Mouse (Mus musculus): ENCODE results near the gene Slc22a19. TPM values are rescaled to one million over a fixed set of nuclear protein-coding genes. Genes with fewer than 3 reads are reported as not detected.
A peak's percentile ranks its signal among the peaks of the same experiment; 100 is the strongest.

Slc22a19 gene
- polyA plus RNA-seq, 1 experiment from 2014 or later, result 80.5 TPM

DNA sequence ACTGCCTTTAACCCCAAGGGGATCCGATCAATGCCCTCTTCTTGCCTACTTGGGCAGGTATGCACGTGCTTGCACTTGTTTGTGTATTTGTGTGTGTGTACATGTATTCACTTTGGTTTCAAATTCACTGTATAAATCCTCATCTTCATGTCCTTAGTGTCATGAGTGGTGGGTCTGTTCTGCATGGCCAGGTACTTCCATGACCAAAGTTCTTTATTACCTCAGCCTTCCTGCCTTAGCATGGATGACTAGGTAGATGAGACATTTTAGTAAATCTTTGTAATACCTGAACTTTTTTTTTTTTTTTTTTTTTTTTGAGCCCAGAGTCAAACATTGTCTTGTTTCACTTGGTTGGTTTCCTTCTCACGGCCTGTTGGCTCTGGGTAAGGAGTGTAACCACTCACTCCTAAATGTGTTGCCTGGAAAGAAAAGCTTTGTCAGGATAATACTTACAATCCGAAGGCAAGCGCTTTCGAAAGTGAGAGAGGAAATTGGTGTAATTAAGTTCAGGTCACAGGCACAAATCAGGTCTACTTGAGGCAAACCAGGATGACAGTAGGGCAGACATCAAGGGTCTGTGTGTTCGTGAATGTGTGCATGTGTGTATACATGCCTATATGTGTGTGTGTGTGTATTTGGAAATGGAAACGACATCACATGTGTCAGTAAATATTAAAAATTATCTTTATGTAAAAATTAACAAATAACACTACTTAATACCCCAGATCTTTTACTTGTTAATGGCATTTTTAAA is 62.0 kb downstream of the Slc22a19 start:
- Histone ChIP-seq H3K4me2 (ENCODE audit: low read length) (no peak overlapping the region), H3K4me1 (replicated peaks; ENCODE audit: insufficient read depth, low read length) (no peaks in the 10 kb centered on the region), H3K4me3 (replicated peaks; ENCODE audit: low read depth, low read length) (no peak overlapping the region), H3K9me3 (replicated peaks; ENCODE audit: low read length) (no peaks in the 10 kb centered on the region), H3K36me3 (ENCODE audit: insufficient read depth, low read length) (no peaks in the 10 kb centered on the region), H3K27me3 (ENCODE audit: insufficient read depth, low read length) (no peaks in the 10 kb centered on the region), H3K9ac (ENCODE audit: low read depth, low read length) (no peak overlapping the region), H3K27ac (0 out of 2 replicates have a peak overlapping the region, but pooled peaks have one; percentile 21)
- ATAC-seq (replicated peaks; ENCODE audit: low FRiP score, low read depth) (peak; percentile 70), DNase-seq (ENCODE audit: low spot score) (peak; percentile 52)
- WGBS, result 46% methylated on average over 8 of the region's 8 CpGs
- no peak for TF ChIP-seq CTCF (IDR thresholded peaks at IDR 0.05; ENCODE audit: low read depth)

DNA sequence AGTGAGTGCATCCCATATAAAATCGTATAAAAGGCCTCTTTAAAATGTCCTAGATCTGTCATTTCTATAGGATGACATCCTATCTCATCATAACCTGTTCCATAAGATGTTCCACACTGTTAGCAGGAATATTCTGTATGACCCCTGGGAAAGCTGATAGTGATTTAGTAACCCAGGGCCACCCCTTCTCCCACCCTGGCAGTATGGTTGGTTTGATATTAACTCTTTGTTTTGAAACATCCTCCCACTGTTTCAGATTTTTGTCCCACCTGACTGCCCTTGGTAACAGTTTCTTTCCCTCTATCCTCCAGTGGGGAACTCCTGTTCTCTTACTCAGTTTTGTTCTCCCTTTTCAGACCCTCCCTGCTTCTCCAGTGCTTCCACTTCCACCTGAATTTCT is 77.3 kb downstream of the Slc22a19 start:
- no peak overlapping the region for H3K27ac ChIP-seq
- WGBS, result 67% methylated on average over 1 of the region's 1 CpGs
- H3K27me3 ChIP-seq (ENCODE audit: insufficient read depth, low read length), result no peaks in the 10 kb centered on the region
- no peak overlapping the region for H3K4me2 ChIP-seq (ENCODE audit: low read length)
- H3K36me3 ChIP-seq (ENCODE audit: insufficient read depth, low read length), result no peaks in the 10 kb centered on the region
- no peak for TF ChIP-seq CTCF (IDR thresholded peaks at IDR 0.05; ENCODE audit: low read depth)
- no peak overlapping the region for H3K9ac ChIP-seq (ENCODE audit: low read depth, low read length)
- no peaks in the 10 kb centered on the region for H3K4me1 ChIP-seq (replicated peaks; ENCODE audit: insufficient read depth, low read length)
- H3K4me3 ChIP-seq (replicated peaks; ENCODE audit: low read depth, low read length), result no peak overlapping the region
- peak; percentile 16 for DNase-seq (ENCODE audit: low spot score)
- 0 out of 2 replicates have a peak, but pooled peaks have one; percentile 25 for ATAC-seq (replicated peaks; ENCODE audit: low FRiP score, low read depth)
- no peaks in the 10 kb centered on the region for H3K9me3 ChIP-seq (replicated peaks; ENCODE audit: low read length)

DNA sequence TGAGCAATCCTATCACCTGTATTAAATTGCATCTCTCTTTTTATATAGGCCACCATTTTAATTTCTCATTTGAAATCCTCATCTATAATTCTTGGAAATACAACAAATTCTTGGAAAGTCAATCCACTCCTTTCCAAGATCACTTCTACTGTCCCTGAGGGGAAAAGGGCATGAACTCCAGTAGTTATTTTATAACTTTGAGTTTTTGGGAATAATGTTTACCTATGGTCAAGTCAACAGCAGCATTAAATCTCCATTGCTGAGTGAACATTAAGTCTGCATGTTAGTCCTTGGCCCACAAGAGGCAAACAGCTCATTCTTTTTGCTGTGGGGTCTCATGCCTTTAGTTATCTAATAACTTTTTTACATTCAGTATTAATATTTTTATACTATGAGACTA is 78.1 kb downstream of the Slc22a19 start:
- H3K27ac ChIP-seq, result no peak overlapping the region
- H3K9me3 ChIP-seq (replicated peaks; ENCODE audit: low read length), result no peaks in the 10 kb centered on the region
- no peak for ATAC-seq (replicated peaks; ENCODE audit: low FRiP score, low read depth)

More for the DNA sequence above, 78.1 kb downstream of the Slc22a19 start:
- no peak overlapping the region for H3K4me3 ChIP-seq (replicated peaks; ENCODE audit: low read depth, low read length)
- H3K27me3 ChIP-seq (ENCODE audit: insufficient read depth, low read length), result no peaks in the 10 kb centered on the region
- H3K36me3 ChIP-seq (ENCODE audit: insufficient read depth, low read length), result no peaks in the 10 kb centered on the region
- DNase-seq (ENCODE audit: low spot score), result no peak
- no peak overlapping the region for H3K4me2 ChIP-seq (ENCODE audit: low read length)
- no peak overlapping the region for H3K9ac ChIP-seq (ENCODE audit: low read depth, low read length)
- no peaks in the 10 kb centered on the region for H3K4me1 ChIP-seq (replicated peaks; ENCODE audit: insufficient read depth, low read length)
- TF ChIP-seq CTCF (IDR thresholded peaks at IDR 0.05; ENCODE audit: low read depth), result no peak

Other genes starting within 250 kb of the Slc22a19 start
- gene Rtn3, start 228.0 kb downstream of the Slc22a19 start, polyA plus RNA-seq (2015; fragmentation: Nextera tagmentation; extraction: Ambion mirVana), result 195 and 196 TPM in 2 replicates
- 11.1 and 14.8 TPM in 2 replicates for gene Atl3, start 217.3 kb downstream of the Slc22a19 start, polyA plus RNA-seq (2015; fragmentation: Nextera tagmentation; extraction: Ambion mirVana)
- gene Pla2g16, start 153.9 kb downstream of the Slc22a19 start, polyA plus RNA-seq (2015; fragmentation: Nextera tagmentation; extraction: Ambion mirVana), result 20.5 and 20.6 TPM in 2 replicates
- gene Lgals12, start 104.1 kb downstream of the Slc22a19 start, polyA plus RNA-seq (2015; fragmentation: Nextera tagmentation; extraction: Ambion mirVana), result 1.6 and 1.8 TPM in 2 replicates
- gene Hrasls5, start 98.8 kb downstream of the Slc22a19 start, polyA plus RNA-seq (2015; fragmentation: Nextera tagmentation; extraction: Ambion mirVana), result 0.28 and 0.36 TPM in 2 replicates
- 1.7 and 1.8 TPM in 2 replicates for gene Slc22a26, start 91.4 kb upstream of the Slc22a19 start, polyA plus RNA-seq (2015; fragmentation: Nextera tagmentation; extraction: Ambion mirVana)